Mouse (Mus musculus) forebrain, embryonic 16.5 days (tissue): ENCODE measurements around the gene Zranb1. TPM values are rescaled to one million over a fixed set of nuclear protein-coding genes. Genes with fewer than 3 reads are reported as not detected.

ENCODE experiments used
- ATAC-seq: fragments of 200-750 bp; cut with Nextera tagmentation; 2 replicates; pipeline ENCODE4 v1.8.0; 2017; ENCODE audit warnings: mild to moderate bottlenecking, moderate library complexity
- H3K27ac ChIP-seq: fragments of 300-500 bp; sonication (generic); 2 replicates; pipeline ENCODE4 v1.5.1; 2014; ENCODE audit warnings: low read length, control low read depth
- H3K27me3 ChIP-seq: fragments of 300-500 bp; sonication (generic); replicated peaks from 2 replicates; pipeline ENCODE4 v1.6.1; 2014; ENCODE audit warnings: low read length; ENCODE audit not compliant: control insufficient read depth, insufficient read depth
- H3K36me3 ChIP-seq: fragments of 300-500 bp; sonication (generic); 2 replicates; pipeline ENCODE4 v1.6.1; 2014; ENCODE audit not compliant: control insufficient read depth, insufficient read depth
- H3K4me1 ChIP-seq: fragments of 300-500 bp; sonication (generic); replicated peaks from 2 replicates; pipeline ENCODE4 v1.6.1; 2014; ENCODE audit warnings: low read length; ENCODE audit not compliant: control insufficient read depth, insufficient read depth
- H3K4me2 ChIP-seq: fragments of 300-500 bp; sonication (generic); 2 replicates; pipeline ENCODE4 v1.6.1; 2014; ENCODE audit warnings: mild to moderate bottlenecking, low read length, control low read depth
- H3K4me3 ChIP-seq: fragments of 300-500 bp; sonication (generic); replicated peaks from 2 replicates; pipeline ENCODE4 v1.5.1; 2014; ENCODE audit warnings: mild to moderate bottlenecking, low read length, control low read depth
- H3K9ac ChIP-seq: fragments of 300-500 bp; sonication (generic); replicated peaks from 2 replicates; pipeline ENCODE4 v1.6.1; 2014; ENCODE audit warnings: low read depth, low read length, control low read depth
- H3K9me3 ChIP-seq: fragments of 300-500 bp; sonication (generic); 2 replicates; pipeline ENCODE4 v1.6.1; 2016; ENCODE audit warnings: low read length; ENCODE audit not compliant: control insufficient read depth
- WGBS: fragments of 180-500 bp; shearing (Covaris S2); extraction: QIAGEN DNeasy Blood & Tissue Kit; methylation state at CpG from one replicate; pipeline ENCODE4 v1.1.7; 2014; 5-methylcytosine and 5-hydroxymethylcytosine counted together
- polyA plus RNA-seq: library from polyadenylated mRNA; unstranded; fragments of >200 nt; fragmentation: Nextera tagmentation; extraction: Ambion mirVana; gene quantifications from 2 replicates; pipeline ENCODE4 v1.2.1, GENCODE M21; 2015

Gene Zranb1
- polyA plus RNA-seq, 1 experiment from 2014 or later, result 22.6 TPM

GRCm38 (mm10) chr7:132900826-132901531 lies 30.0 kb upstream of the Zranb1 start:
- ATAC-seq, result no peak
- 52% methylated on average over 2 of the region's 2 CpGs for WGBS
- Histone ChIP-seq H3K4me1 (no peaks in the 10 kb centered on the region), H3K9ac (no peak overlapping the region), H3K27me3 (no peaks in the 10 kb centered on the region), H3K36me3 (no peaks in the 10 kb centered on the region), H3K27ac (no peak overlapping the region), H3K4me3 (no peak overlapping the region), H3K9me3 (peaks cover 3% of the 10 kb centered on the region; the same call in 1 of the 2 replicates), H3K4me2 (no peak overlapping the region)

- WGBS, result 82% methylated on average over 3 of the region's 3 CpGs
- Histone ChIP-seq H3K9me3 (no peaks in the 10 kb centered on the region), H3K36me3 (no peaks in the 10 kb centered on the region), H3K27ac (no peak overlapping the region), H3K9ac (no peak overlapping the region), H3K4me2 (no peak overlapping the region), H3K4me3 (no peak overlapping the region), H3K4me1 (no peaks in the 10 kb centered on the region), H3K27me3 (no peaks in the 10 kb centered on the region)
- no peak for ATAC-seq
Measured at GRCm38 (mm10) chr7:132903796-132904195, 27.1 kb upstream of the Zranb1 start.

GRCm38 (mm10) chr7:132921971-132922370 lies 9.0 kb upstream of the Zranb1 start:
- 42% methylated on average over 3 of the region's 3 CpGs for WGBS
- Histone ChIP-seq H3K9me3 (no peaks in the 10 kb centered on the region), H3K9ac (no peak overlapping the region), H3K27me3 (no peaks in the 10 kb centered on the region), H3K36me3 (no peaks in the 10 kb centered on the region), H3K27ac (no peak overlapping the region), H3K4me3 (no peak overlapping the region), H3K4me2 (no peak overlapping the region), H3K4me1 (no peaks in the 10 kb centered on the region)
- no peak for ATAC-seq

- Histone ChIP-seq H3K4me1 (peaks cover 2% of the 10 kb centered on the region), H3K27ac (no peak overlapping the region), H3K9me3 (no peaks in the 10 kb centered on the region), H3K9ac (no peak overlapping the region), H3K27me3 (no peaks in the 10 kb centered on the region), H3K36me3 (no peaks in the 10 kb centered on the region), H3K4me2 (no peak overlapping the region), H3K4me3 (no peak overlapping the region)
- 75% methylated on average over 2 of the region's 2 CpGs for WGBS
- no peak for ATAC-seq
Measured at GRCm38 (mm10) chr7:132925227-132925626, 5.7 kb upstream of the Zranb1 start.

GRCm38 (mm10) chr7:132927201-132927600 lies 3.7 kb upstream of the Zranb1 start:
- ATAC-seq, result no peak
- Histone ChIP-seq H3K9ac (no peak overlapping the region), H3K4me3 (no peak overlapping the region), H3K27me3 (no peaks in the 10 kb centered on the region), H3K27ac (no peak overlapping the region), H3K4me1 (peaks cover 8% of the 10 kb centered on the region), H3K36me3 (no peaks in the 10 kb centered on the region), H3K9me3 (no peaks in the 10 kb centered on the region), H3K4me2 (no peak overlapping the region)
- 52% methylated on average over 3 of the region's 3 CpGs for WGBS

- Histone ChIP-seq H3K27me3 (no peaks in the 10 kb centered on the region), H3K4me1 (peaks cover 15% of the 10 kb centered on the region), H3K27ac (no peak overlapping the region), H3K9ac (peak overlapping the region; percentile 96; the same call in 1 of the 2 replicates), H3K4me3 (peak overlapping the region; percentile 94), H3K36me3 (no peaks in the 10 kb centered on the region), H3K4me2 (peak overlapping the region; percentile 86), H3K9me3 (no peaks in the 10 kb centered on the region)
- ATAC-seq, result no peak
- WGBS, result 85% methylated on average over 5 of the region's 5 CpGs
Measured at GRCm38 (mm10) chr7:132930055-132930454, 887 bp upstream of the Zranb1 start.

GRCm38 (mm10) chr7:132931560-132932351 lies 814 bp downstream of the Zranb1 start:
- Histone ChIP-seq H3K4me3 (peak overlapping the region; percentile 94), H3K9ac (peak overlapping the region; percentile 96), H3K4me1 (peaks cover 15% of the 10 kb centered on the region), H3K4me2 (peak overlapping the region; percentile 75), H3K27me3 (no peaks in the 10 kb centered on the region), H3K36me3 (no peaks in the 10 kb centered on the region), H3K9me3 (no peaks in the 10 kb centered on the region), H3K27ac (peak overlapping the region; percentile 98)
- ATAC-seq, result peak; percentile 35; the same call in 1 of the 2 replicates
- WGBS, result under 1% methylated on average over 45 of the region's 55 CpGs

GRCm38 (mm10) chr7:132933331-132933730 lies 2.4 kb downstream of the Zranb1 start:
- no peaks in the 10 kb centered on the region for H3K36me3 ChIP-seq
- H3K9me3 ChIP-seq, result no peaks in the 10 kb centered on the region
- H3K4me3 ChIP-seq, result no peak overlapping the region
- H3K27ac ChIP-seq, result no peak overlapping the region
- H3K27me3 ChIP-seq, result no peaks in the 10 kb centered on the region
- peaks cover 15% of the 10 kb centered on the region for H3K4me1 ChIP-seq
- ATAC-seq, result no peak
- H3K4me2 ChIP-seq, result no peak overlapping the region
- H3K9ac ChIP-seq, result no peak overlapping the region
- 68% methylated on average over 1 of the region's 1 CpGs for WGBS

- no peaks in the 10 kb centered on the region for H3K27me3 ChIP-seq
- H3K4me2 ChIP-seq, result no peak overlapping the region
- no peak overlapping the region for H3K9ac ChIP-seq
- ATAC-seq, result no peak
- peaks cover 15% of the 10 kb centered on the region for H3K4me1 ChIP-seq
- no peaks in the 10 kb centered on the region for H3K36me3 ChIP-seq
- no peak overlapping the region for H3K4me3 ChIP-seq
- no peaks in the 10 kb centered on the region for H3K9me3 ChIP-seq
- H3K27ac ChIP-seq, result no peak overlapping the region
Measured at GRCm38 (mm10) chr7:132934743-132935142, 3.8 kb downstream of the Zranb1 start.
